ENCODE assay signal across 8 mouse cellular contexts in genomic region chr12:26115339-26115912, GRCm38 (mm10).
DNase-seq lines count a peak whose midpoint lies in the region; ATAC-seq lines count a peak whose summit lies in the region.

No protein-coding gene starts in this region.

- no peak for ATAC-seq in cerebellum, adult (ENCODE audit: insufficient number of reproducible peaks, low FRiP score, low TSS enrichment)

- peak; percentile 39 for DNase-seq in cerebellum, adult 11 months
- DNase-seq in lung, postnatal 10 days: peak; percentile 29
- no peak for DNase-seq in lung, postnatal 36 days
- peak; percentile 8 for DNase-seq in heart, postnatal 25 days (ENCODE audit: low spot score)
- DNase-seq in retina, postnatal 7 days (ENCODE audit: low read depth, low spot score): peak; percentile 19
- no peak for DNase-seq in left cerebral cortex, adult 11 months (ENCODE audit: low spot score)
- DNase-seq in frontal cortex, postnatal 36 days (ENCODE audit: low spot score in 2 of 2): no peak

- intact Hi-C loops in heart, postnatal 25 days (cut with DNase I): no loop called here

Comparison
In these comparisons a context has a peak if more than half of its experiments do, and no peak if none do; other contexts are left out.
1. DNase-seq: peak in cerebellum, adult 11 months (single experiment), lung, postnatal 10 days (single experiment), heart, postnatal 25 days (single experiment) and retina, postnatal 7 days (single experiment); none in lung, postnatal 36 days (single experiment), left cerebral cortex, adult 11 months (single experiment) and frontal cortex, postnatal 36 days (0 of 2).